Mouse (Mus musculus): Measurements from ENCODE around the gene Ppp6r2.

DNA sequence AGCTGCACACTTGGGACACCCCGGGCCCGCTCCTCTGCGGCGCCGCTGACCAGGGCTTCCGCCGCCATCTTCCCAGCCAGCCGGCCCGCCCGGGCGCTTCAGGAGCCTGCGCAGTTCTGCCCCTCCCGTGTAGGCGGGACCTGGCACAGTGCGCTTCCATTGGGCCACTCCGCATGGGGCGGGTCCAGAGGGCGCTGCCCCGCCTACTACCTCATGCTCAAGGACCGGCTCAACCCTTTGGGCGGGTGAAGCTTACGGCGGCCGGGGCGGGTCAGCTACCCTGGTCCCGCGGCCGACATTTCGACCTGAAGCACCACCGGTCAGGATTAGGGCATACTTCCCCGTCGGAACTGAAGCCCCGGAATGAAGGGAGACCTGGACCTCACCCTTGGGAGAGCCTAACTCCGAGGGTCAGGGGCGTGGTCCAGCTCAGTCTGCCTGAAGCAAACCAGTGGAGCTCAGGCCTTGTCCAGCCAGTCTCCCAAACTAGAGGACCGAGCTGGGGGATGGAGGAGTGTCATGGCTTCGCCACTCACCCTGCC lies 103.9 kb downstream of the Ppp6r2 start, which contains the start of gene Sbf1:
- TF ChIP-seq CTCF (IDR thresholded peaks at IDR 0.05; ENCODE audit: low read depth): peak; percentile 15; the same call in 1 of the 2 replicates
- TF ChIP-seq EP300 (IDR thresholded peaks at IDR 0.05; ENCODE audit: low read depth): no peak

Measured in liver, embryonic 14.5 days (tissue).